Mouse (Mus musculus) left cerebral cortex, postnatal 36 days (tissue): ENCODE results near the gene Rhbdl3. TPM values are rescaled to one million over a fixed set of nuclear protein-coding genes. Genes with fewer than 3 reads are reported as not detected.

Experiments
- DNase-seq, 2 experiments: peaks; one replicate each; pipeline ENCODE4 v3.0.0; 2021 to 2022; ENCODE audit warnings: low spot score in 2 of 2, mixed read lengths in 1 of 2
- intact Hi-C: fragments of 180-260 bp; cut with DNase I; formaldehyde crosslinking; loops from one replicate; pipeline ENCODE4 v1.15.1; 2025
- total RNA-seq, 2 experiments: library from RNA; stranded (reverse); gene quantifications; 2 replicates each; pipeline ENCODE4 v1.2.3; 2021

Rhbdl3 gene
- 10 to 100 TPM; 19.8 to 29.7 TPM for total RNA-seq

- intact Hi-C loops: loop anchor here (5.0 kb wide), 1 partner anchor 52 kb away; no protein-coding TSS in a partner anchor
- DNase-seq: peak; percentile 61 to 73
These were observed at the start of gene Rhbdl3 for GRCm38 (mm10) chr11:80300551-80301315. Rhbdl3 (plus strand) TSS chr11:80300912.

DNA sequence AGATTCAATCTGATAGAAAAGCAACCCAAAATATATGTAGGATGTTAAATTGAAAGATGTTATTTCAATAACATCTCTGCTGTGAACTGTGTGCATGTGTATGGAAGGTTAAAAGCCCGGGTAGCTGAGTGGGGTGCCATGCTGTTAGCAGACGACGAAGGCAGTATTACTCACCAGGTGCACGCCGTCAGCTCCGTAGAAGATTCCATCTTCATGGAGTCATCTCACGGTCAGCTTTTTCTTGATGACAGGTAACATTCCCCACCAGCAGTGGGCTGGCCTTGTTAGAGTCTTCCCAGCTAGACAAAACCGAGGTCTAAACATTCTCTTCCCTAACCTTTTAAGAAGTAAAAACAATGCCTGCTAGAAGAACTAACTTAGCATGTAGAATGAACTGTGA lies 36.6 kb upstream of the Rhbdl3 start:
- DNase-seq: no peak
- intact Hi-C loops: no loop called here

DNA sequence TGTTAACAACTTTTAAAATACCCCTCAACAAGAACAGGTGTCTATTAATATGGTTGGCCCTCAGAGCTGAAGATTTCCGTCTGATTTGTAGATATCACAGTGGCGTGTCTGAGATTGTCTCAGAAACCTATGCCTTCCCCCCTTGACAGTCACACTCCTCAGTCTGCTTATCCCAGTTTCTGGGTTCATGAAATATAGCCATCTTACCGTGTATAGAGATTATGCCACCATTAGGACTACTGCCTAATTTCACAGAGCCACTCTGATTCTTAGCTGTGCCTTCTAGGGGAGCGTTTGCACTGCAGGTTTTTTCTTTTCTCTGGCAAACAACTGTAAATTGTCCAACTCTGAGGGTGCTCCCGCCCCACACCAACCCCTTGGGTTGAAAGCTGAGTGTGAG lies 29.6 kb upstream of the Rhbdl3 start:
- no peak for DNase-seq
- intact Hi-C loops: no loop called here

DNA sequence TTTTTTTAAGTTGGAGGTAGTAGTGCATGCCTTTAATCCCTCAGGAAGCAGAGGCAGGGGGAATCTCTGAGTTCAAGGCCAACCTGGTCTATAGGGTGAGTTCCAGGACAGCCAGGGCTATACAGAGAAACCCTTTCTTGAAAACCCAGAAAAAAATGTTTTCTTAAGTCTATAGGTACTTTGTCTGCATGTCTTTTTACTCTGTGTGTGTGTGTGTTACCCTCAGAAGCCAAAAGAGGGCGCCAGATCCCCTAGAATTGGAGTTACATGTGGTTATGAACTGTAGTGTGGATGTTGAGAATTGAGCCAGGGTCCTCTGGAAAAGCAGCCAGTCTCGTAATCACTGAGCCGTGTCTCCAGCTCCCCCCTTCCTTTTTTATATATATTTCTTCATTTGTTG lies 25.7 kb upstream of the Rhbdl3 start:
- no peak for DNase-seq
- intact Hi-C loops: no loop called here

DNA sequence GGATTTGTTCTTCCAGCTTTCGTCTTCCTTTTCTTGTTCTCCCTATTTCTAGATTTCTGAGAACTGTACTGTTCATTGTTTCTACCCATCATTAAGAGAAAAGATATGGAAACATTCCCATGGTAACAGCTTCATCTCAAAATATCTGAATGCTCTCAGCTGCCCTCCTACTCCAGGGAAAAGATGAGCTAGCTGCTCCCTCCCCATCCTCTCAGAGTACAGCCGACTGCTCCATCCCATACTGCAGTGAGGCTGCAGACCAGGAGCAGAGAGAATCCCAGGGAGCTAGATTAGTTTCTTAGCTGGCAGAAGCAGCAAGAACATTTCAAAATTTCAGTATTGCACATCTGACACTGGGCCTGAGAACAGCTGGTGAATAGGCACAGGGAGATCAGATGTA lies 22.7 kb upstream of the Rhbdl3 start:
- peak in 1 of 2 experiments; percentile 15 for DNase-seq

DNA sequence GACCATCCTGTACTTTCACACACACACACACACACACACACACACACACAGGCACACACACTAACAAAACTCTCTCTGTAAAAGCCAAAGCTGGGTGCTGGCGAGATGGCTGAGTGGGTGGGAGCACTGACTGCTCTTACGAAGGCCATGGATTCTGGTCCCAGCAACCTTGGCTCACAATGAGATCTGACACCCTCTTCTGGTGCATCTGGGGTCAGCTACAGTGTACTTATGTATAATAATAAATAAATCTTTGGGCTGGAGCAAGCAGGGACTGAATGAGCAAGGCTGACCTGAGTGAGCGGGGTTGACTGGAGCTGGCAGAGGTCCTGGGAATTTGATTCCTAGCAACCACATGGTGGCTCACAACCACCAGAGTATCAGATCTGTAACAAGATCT lies 16.9 kb upstream of the Rhbdl3 start:
- intact Hi-C loops: no loop called here
- DNase-seq: no peak

More for the DNA sequence above, 22.7 kb upstream of the Rhbdl3 start:
- intact Hi-C loops: no loop called here

DNA sequence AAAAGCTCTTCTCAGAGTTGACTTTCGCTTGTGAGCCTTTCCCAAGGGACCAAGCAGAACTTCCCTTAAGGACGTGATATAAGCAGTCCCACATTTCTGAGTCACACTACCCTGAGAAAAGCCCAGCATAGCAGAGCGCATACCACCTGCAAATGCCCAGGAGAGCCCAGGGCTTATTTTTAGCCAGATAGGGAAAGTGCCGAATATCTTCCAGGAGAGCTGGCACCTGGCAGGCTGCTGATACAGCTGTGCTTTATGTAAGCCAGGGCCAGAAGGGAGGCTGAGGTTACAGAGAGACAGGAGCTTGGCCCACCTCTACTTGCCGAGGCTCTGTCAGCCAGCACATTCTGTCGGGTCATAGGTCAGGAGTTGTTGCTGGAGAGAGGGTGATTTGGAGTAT lies 16.1 kb upstream of the Rhbdl3 start:
- DNase-seq: no peak
- intact Hi-C loops: no loop called here

GRCm38 (mm10) chr11:80287150-80287549 lies 13.6 kb upstream of the Rhbdl3 start:
- intact Hi-C loops: loop anchor here (2.0 kb wide), 1 partner anchor 64 kb away; no protein-coding TSS in a partner anchor

GRCm38 (mm10) chr11:80289701-80290445 lies 10.8 kb upstream of the Rhbdl3 start:
- intact Hi-C loops: no loop called here
- DNase-seq: peak; percentile 69 to 76

More at GRCm38 (mm10) chr11:80287150-80287549, 13.6 kb upstream of the Rhbdl3 start:
- peak; percentile 65 to 73 for DNase-seq

DNA sequence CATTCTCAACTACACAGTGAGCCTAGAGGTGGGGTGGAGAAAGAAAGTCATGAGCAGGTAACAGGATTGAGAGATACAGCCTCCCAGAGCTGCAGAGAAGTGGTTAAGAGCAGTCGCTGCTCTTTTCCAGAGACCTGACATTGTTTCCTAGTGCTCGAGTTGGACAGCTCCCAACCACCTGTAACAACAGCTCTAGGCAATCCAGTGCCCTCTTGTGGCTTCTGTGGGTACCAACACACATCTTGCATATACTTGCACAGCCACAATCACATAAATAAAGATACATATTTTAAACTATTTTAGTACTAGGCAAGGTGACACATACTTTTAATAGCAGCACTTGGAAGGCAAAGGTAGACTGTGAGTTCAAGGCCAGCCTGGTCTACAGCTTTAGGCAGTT lies 9.7 kb upstream of the Rhbdl3 start:
- intact Hi-C loops: no loop called here
- no peak for DNase-seq

DNA sequence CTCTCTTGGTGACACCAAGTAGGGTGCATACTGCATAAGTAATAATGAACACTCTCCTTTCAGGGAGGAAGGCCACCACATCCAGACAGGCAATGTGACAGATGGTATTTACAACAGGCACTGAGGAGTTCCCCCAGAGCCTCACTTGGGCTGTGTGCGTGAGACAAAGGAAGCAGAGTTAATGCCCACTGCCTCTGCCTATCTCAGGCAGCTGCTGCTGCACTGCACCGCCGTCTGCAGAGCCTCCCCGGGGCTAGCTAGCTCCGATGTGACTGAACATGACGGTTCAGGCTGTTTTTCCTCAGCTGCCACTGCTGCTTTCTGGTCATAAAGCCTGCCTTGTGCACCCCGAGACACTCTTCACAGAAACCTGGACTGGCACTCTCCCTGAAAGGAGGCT lies 8.2 kb upstream of the Rhbdl3 start:
- intact Hi-C loops: no loop called here
- peak in 1 of 2 experiments; percentile 13 for DNase-seq

DNA sequence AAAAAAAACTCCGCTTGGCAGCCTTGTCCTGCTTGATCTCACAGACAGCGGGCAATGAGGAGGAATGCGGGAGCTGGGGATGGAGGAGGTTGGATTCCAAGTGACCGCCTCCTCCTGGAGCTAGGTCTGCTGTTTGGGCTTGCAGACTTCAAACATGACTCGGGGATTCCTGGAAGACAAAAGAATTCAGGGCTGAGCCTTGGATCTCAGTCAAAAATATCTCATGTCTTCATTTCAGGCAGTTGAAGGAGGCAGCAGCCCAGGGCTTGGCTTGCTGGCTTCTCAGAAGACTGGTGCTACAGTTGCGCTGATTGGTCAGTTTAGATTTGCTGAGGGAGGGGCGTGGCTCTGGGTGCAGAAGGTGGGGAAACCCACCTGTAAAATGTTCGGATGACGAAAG lies 5.6 kb upstream of the Rhbdl3 start:
- intact Hi-C loops: no loop called here
- no peak for DNase-seq

- no peak for DNase-seq
- intact Hi-C loops: no loop called here
These were observed 4.9 kb upstream of the Rhbdl3 start for GRCm38 (mm10) chr11:80295785-80296184.

- no peak for DNase-seq
- intact Hi-C loops: loop anchor here (5.0 kb wide), 1 partner anchor 53 kb away; no protein-coding TSS in a partner anchor
These were observed 1.0 kb upstream of the Rhbdl3 start for GRCm38 (mm10) chr11:80299513-80300235.

- intact Hi-C loops: loop anchor here (5.0 kb wide), 1 partner anchor 51 kb away; no protein-coding TSS in a partner anchor
- DNase-seq: peak in 1 of 2 experiments; percentile 42
These were observed 769 bp downstream of the Rhbdl3 start for GRCm38 (mm10) chr11:80301316-80302045.

DNA sequence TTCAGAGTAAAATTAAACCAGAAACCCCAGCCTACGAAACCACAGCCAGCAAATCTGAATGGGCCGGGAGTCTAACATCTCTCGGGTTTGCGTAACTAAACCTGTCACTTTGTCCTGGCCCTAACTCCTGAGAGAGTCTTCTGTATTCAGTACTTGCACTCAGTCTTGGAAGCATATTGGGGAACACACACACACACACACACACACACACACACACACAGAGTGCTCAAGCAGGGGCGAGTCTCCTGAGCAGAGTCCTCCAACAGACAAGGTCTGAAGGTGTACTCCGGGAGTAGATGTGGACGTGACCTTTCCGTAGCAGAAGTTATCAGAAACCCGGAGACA lies 1.3 kb downstream of the Rhbdl3 start:
- intact Hi-C loops: loop anchor here (5.0 kb wide), 1 partner anchor 50 kb away; no protein-coding TSS in a partner anchor
- no peak for DNase-seq

- intact Hi-C loops: loop anchor here (5.0 kb wide), 1 partner anchor 50 kb away; no protein-coding TSS in a partner anchor
- DNase-seq: peak; percentile 46 to 69
These were observed 1.8 kb downstream of the Rhbdl3 start for GRCm38 (mm10) chr11:80302536-80302935.

- DNase-seq: no peak
- intact Hi-C loops: loop anchor here (5.0 kb wide), 1 partner anchor 49 kb away; no protein-coding TSS in a partner anchor
These were observed 3.0 kb downstream of the Rhbdl3 start for GRCm38 (mm10) chr11:80303746-80304145.

- intact Hi-C loops: loop anchor here (5.0 kb wide), 1 partner anchor 47 kb away; no protein-coding TSS in a partner anchor
- peak; percentile 79 to 86 for DNase-seq
These were observed 4.1 kb downstream of the Rhbdl3 start for GRCm38 (mm10) chr11:80304846-80305245.
